Mouse (Mus musculus): ENCODE measurements around the gene OR5BS1P.

- no peak for TF ChIP-seq CTCF (IDR thresholded peaks at IDR 0.05)
- peak; percentile 72 for TF ChIP-seq EP300 (IDR thresholded peaks at IDR 0.05)
Observed at GRCm38 (mm10) chr15:98448521-98448920, 21.2 kb upstream of the OR5BS1P start.

Data from lung, postnatal 0 days (tissue).